Mouse (Mus musculus) embryonic facial prominence, embryonic 14.5 days (tissue): ENCODE results near the gene Tmem135. TPM values are rescaled to one million over a fixed set of nuclear protein-coding genes. Genes with fewer than 3 reads are reported as not detected.
A peak's percentile ranks its signal among the peaks of the same experiment; 100 is the strongest.

ENCODE experiments used
- ATAC-seq: fragments of 200-750 bp; cut with Nextera tagmentation; 2 replicates; pipeline ENCODE4 v1.8.0; 2017; ENCODE audit warnings: low read depth, moderate number of reproducible peaks, moderate TSS enrichment
- DNase-seq: peaks from one replicate; pipeline ENCODE4 v3.0.0-alpha.2; 2015; ENCODE audit warnings: low spot score
- H3K27ac ChIP-seq: fragments of 300-500 bp; sonication (generic); replicated peaks from 2 replicates; pipeline ENCODE4 v1.5.1; 2014; ENCODE audit warnings: low read depth, mild to moderate bottlenecking, low read length, moderate library complexity
- H3K27me3 ChIP-seq: fragments of 300-500 bp; sonication (generic); replicated peaks from 2 replicates; pipeline ENCODE4 v1.6.1; 2014; ENCODE audit warnings: low read length; ENCODE audit not compliant: control insufficient read depth, insufficient read depth
- H3K36me3 ChIP-seq: fragments of 300-500 bp; sonication (generic); 2 replicates; pipeline ENCODE4 v1.6.1; 2014; ENCODE audit warnings: low read length, mixed read lengths; ENCODE audit not compliant: control insufficient read depth, insufficient read depth
- H3K4me1 ChIP-seq: fragments of 300-500 bp; sonication (generic); 2 replicates; pipeline ENCODE4 v1.6.1; 2014; ENCODE audit warnings: antibody characterized with exemption, low read length; ENCODE audit not compliant: control insufficient read depth, insufficient read depth
- H3K4me2 ChIP-seq: fragments of 300-500 bp; sonication (generic); 2 replicates; pipeline ENCODE4 v1.6.1; 2014; ENCODE audit warnings: low read depth, mild to moderate bottlenecking, low read length, moderate library complexity, mixed read lengths
- H3K4me3 ChIP-seq: fragments of 300-500 bp; sonication (generic); 2 replicates; pipeline ENCODE4 v1.5.1; 2014; ENCODE audit warnings: low read depth, mild to moderate bottlenecking, low read length
- H3K9ac ChIP-seq: fragments of 300-500 bp; sonication (generic); 2 replicates; pipeline ENCODE4 v1.6.1; 2014; ENCODE audit warnings: low read depth, mild to moderate bottlenecking, low read length, moderate library complexity, mixed read lengths
- H3K9me3 ChIP-seq: fragments of 300-500 bp; sonication (generic); 2 replicates; pipeline ENCODE4 v1.6.1; 2016; ENCODE audit warnings: low read length; ENCODE audit not compliant: control insufficient read depth
- WGBS: fragments of 180-500 bp; shearing (Covaris S2); extraction: QIAGEN DNeasy Blood & Tissue Kit; methylation state at CpG from one replicate; pipeline ENCODE4 v1.1.7; 2014; 5-methylcytosine and 5-hydroxymethylcytosine counted together
- polyA plus RNA-seq: library from polyadenylated mRNA; unstranded; fragments of >200 nt; fragmentation: Nextera tagmentation; extraction: Ambion mirVana; gene quantifications from 2 replicates; pipeline ENCODE4 v1.2.1, GENCODE M21; 2014

Gene Tmem135
- 18.8 and 21.4 TPM in 2 replicates for polyA plus RNA-seq

GRCm38 (mm10) chr7:89404081-89404733, at the start of gene Tmem135, which contains the start of gene Fzd4:
Tmem135 (minus strand) TSS chr7:89404222.
Fzd4 (plus strand) TSS chr7:89404355.
- peak; percentile 96 for ATAC-seq
- Histone ChIP-seq H3K27ac (peak within 1 kb of the TSS; percentile 77), H3K36me3 (peaks cover 14% of the 10 kb centered on the region), H3K4me1 (no peaks in the 10 kb centered on the region), H3K4me3 (peak within 1 kb of the TSS; percentile 85), H3K4me2 (peak within 1 kb of the TSS; percentile 99), H3K9ac (peak within 1 kb of the TSS; percentile 85), H3K9me3 (no peaks in the 10 kb centered on the region), H3K27me3 (no peaks in the 10 kb centered on the region)
- under 1% methylated on average over 32 of the region's 62 CpGs for WGBS
- DNase-seq, result peak; percentile 99

- ATAC-seq (no peak), DNase-seq (no peak)
- Histone ChIP-seq H3K36me3 (no peaks in the 10 kb centered on the region), H3K27me3 (no peaks in the 10 kb centered on the region), H3K9ac (no peak overlapping the region), H3K9me3 (no peaks in the 10 kb centered on the region), H3K4me3 (no peak overlapping the region), H3K27ac (no peak overlapping the region), H3K4me2 (no peak overlapping the region), H3K4me1 (no peaks in the 10 kb centered on the region)
- WGBS, result 63% methylated on average over 2 of the region's 2 CpGs
Observed at GRCm38 (mm10) chr7:89450312-89450711, 46.3 kb upstream of the Tmem135 start.

GRCm38 (mm10) chr7:89445137-89445536, 41.1 kb upstream of the Tmem135 start:
- Histone ChIP-seq H3K9ac (no peak overlapping the region), H3K4me1 (no peaks in the 10 kb centered on the region), H3K36me3 (no peaks in the 10 kb centered on the region), H3K9me3 (no peaks in the 10 kb centered on the region), H3K27ac (no peak overlapping the region), H3K27me3 (no peaks in the 10 kb centered on the region), H3K4me3 (no peak overlapping the region), H3K4me2 (no peak overlapping the region)
- 88% methylated on average over 4 of the region's 4 CpGs for WGBS
- ATAC-seq (no peak), DNase-seq (no peak)

GRCm38 (mm10) chr7:89442242-89442641, 38.2 kb upstream of the Tmem135 start:
- 64% methylated on average over 4 of the region's 4 CpGs for WGBS
- Histone ChIP-seq H3K4me3 (no peak overlapping the region), H3K4me1 (no peaks in the 10 kb centered on the region), H3K36me3 (no peaks in the 10 kb centered on the region), H3K9me3 (no peaks in the 10 kb centered on the region), H3K9ac (no peak overlapping the region), H3K4me2 (no peak overlapping the region), H3K27ac (no peak overlapping the region), H3K27me3 (no peaks in the 10 kb centered on the region)
- peak; percentile 73 for DNase-seq
- peak; percentile 34; the same call in 1 of the 2 replicates for ATAC-seq

- 48% methylated on average over 7 of the region's 7 CpGs for WGBS
- no peak for DNase-seq
- H3K27ac ChIP-seq, result no peak overlapping the region
Observed at GRCm38 (mm10) chr7:89441291-89441690, 37.3 kb upstream of the Tmem135 start.

GRCm38 (mm10) chr7:89437589-89437988, 33.6 kb upstream of the Tmem135 start:
- Histone ChIP-seq H3K9ac (no peak overlapping the region), H3K4me2 (no peak overlapping the region), H3K27ac (no peak overlapping the region), H3K4me1 (peaks cover 13% of the 10 kb centered on the region), H3K4me3 (no peak overlapping the region), H3K9me3 (no peaks in the 10 kb centered on the region), H3K27me3 (no peaks in the 10 kb centered on the region), H3K36me3 (no peaks in the 10 kb centered on the region)
- ATAC-seq (peak; percentile 42; the same call in 1 of the 2 replicates), DNase-seq (peak; percentile 75)
- 27% methylated on average over 4 of the region's 4 CpGs for WGBS

More at GRCm38 (mm10) chr7:89441291-89441690, 37.3 kb upstream of the Tmem135 start:
- H3K4me1 ChIP-seq, result no peaks in the 10 kb centered on the region
- no peak for ATAC-seq
- no peak overlapping the region for H3K4me3 ChIP-seq
- H3K9me3 ChIP-seq, result no peaks in the 10 kb centered on the region
- H3K36me3 ChIP-seq, result no peaks in the 10 kb centered on the region
- H3K27me3 ChIP-seq, result no peaks in the 10 kb centered on the region
- no peak overlapping the region for H3K4me2 ChIP-seq
- no peak overlapping the region for H3K9ac ChIP-seq

- 78% methylated on average over 5 of the region's 5 CpGs for WGBS
- DNase-seq, result no peak
- no peak overlapping the region for H3K9ac ChIP-seq
- no peak overlapping the region for H3K4me2 ChIP-seq
- ATAC-seq, result no peak
- no peaks in the 10 kb centered on the region for H3K27me3 ChIP-seq
- no peak overlapping the region for H3K4me3 ChIP-seq
- H3K36me3 ChIP-seq, result no peaks in the 10 kb centered on the region
- H3K27ac ChIP-seq, result no peak overlapping the region
- peaks cover 15% of the 10 kb centered on the region for H3K4me1 ChIP-seq
- H3K9me3 ChIP-seq, result no peaks in the 10 kb centered on the region
Observed at GRCm38 (mm10) chr7:89436404-89436803, 32.4 kb upstream of the Tmem135 start.

- peak overlapping the region; percentile 13; the same call in 1 of the 2 replicates for H3K27ac ChIP-seq
- WGBS, result 65% methylated on average over 8 of the region's 8 CpGs
Observed at GRCm38 (mm10) chr7:89433893-89434616, 30.0 kb upstream of the Tmem135 start.

More at GRCm38 (mm10) chr7:89433893-89434616, 30.0 kb upstream of the Tmem135 start:
- Histone ChIP-seq H3K9ac (no peak overlapping the region), H3K4me3 (no peak overlapping the region), H3K36me3 (no peaks in the 10 kb centered on the region), H3K9me3 (no peaks in the 10 kb centered on the region), H3K4me2 (no peak overlapping the region), H3K4me1 (peaks cover 15% of the 10 kb centered on the region), H3K27me3 (no peaks in the 10 kb centered on the region)
- ATAC-seq, result no peak
- DNase-seq, result no peak
